Mouse (Mus musculus) heart, adult 2 months (tissue): Measurements from ENCODE around the gene Dlx6.

Experiments
- CTCF ChIP-seq: fragments of 200-600 bp; IDR thresholded peaks from 2 replicates; pipeline ENCODE4 v1.8.1; 2022; ENCODE audit warnings: antibody characterized with exemption, mild to moderate bottlenecking, moderate library complexity
- EP300 ChIP-seq: fragments of 200-500 bp; IDR thresholded peaks from 2 replicates; pipeline ENCODE4 v1.6.1; 2011; ENCODE audit warnings: low read depth, low read length, control low read depth; ENCODE audit not compliant: insufficient read depth
- POLR2A ChIP-seq: fragments of 200-500 bp; IDR thresholded peaks from 2 replicates; pipeline ENCODE4 v1.6.1; 2011; ENCODE audit warnings: mild to moderate bottlenecking, low read depth, low read length, control low read depth; ENCODE audit not compliant: insufficient read depth

GRCm38 (mm10) chr6:6861086-6861797, 1.9 kb upstream of the Dlx6 start:
- TF ChIP-seq CTCF: no peak
- TF ChIP-seq POLR2A: no peak
- TF ChIP-seq EP300: no peak
